Mouse (Mus musculus) stomach, postnatal 0 days (tissue): ENCODE measurements at regions not wholly inside any gene's neighbourhood (a gene's known extent, or its start where the extent isn't known, plus 50 kb on each side); places are given as distances from the start of the nearest gene placed in this dataset.

Source experiments
- CTCF ChIP-seq: IDR thresholded peaks from 2 replicates; pipeline ENCODE4 v1.5.1; 2016; ENCODE audit warnings: antibody characterized with exemption, low read depth, mild to moderate bottlenecking, moderate library complexity
- EP300 ChIP-seq: optimal IDR thresholded peaks from 2 replicates; pipeline ENCODE3; 2016; ENCODE audit warnings: antibody characterized with exemption

- no peak for TF ChIP-seq EP300
- TF ChIP-seq CTCF: no peak
Observed at GRCm38 (mm10) chr14:72238344-72238743, 253.3 kb downstream of the Gm9195 start.
